Mouse (Mus musculus) heart, embryonic 16.5 days (tissue): ENCODE measurements around the gene 1700009N14Rik. TPM values are rescaled to one million over a fixed set of nuclear protein-coding genes. Genes with fewer than 3 reads are reported as not detected.
A peak's percentile ranks its signal among the peaks of the same experiment; 100 is the strongest.

Source experiments
- ATAC-seq: fragments of 200-750 bp; cut with Nextera tagmentation; replicated peaks from 2 replicates; pipeline ENCODE4 v1.8.0; 2017; ENCODE audit warnings: moderate number of reproducible peaks; ENCODE audit not compliant: insufficient read depth, low FRiP score; ENCODE audit errors: extremely low read depth
- H3K27ac ChIP-seq: fragments of 300-500 bp; sonication (generic); 2 replicates; pipeline ENCODE4 v1.5.1; 2014; ENCODE audit warnings: mild to moderate bottlenecking, low read length, control low read depth, moderate library complexity
- H3K27me3 ChIP-seq: fragments of 300-500 bp; sonication (generic); 2 replicates; pipeline ENCODE4 v1.6.1; 2014; ENCODE audit warnings: low read length, mixed read lengths; ENCODE audit not compliant: control insufficient read depth, insufficient read depth
- H3K36me3 ChIP-seq: fragments of 300-500 bp; sonication (generic); 2 replicates; pipeline ENCODE4 v1.6.1; 2014; ENCODE audit not compliant: control insufficient read depth, insufficient read depth
- H3K4me1 ChIP-seq: fragments of 300-500 bp; sonication (generic); 2 replicates; pipeline ENCODE4 v1.6.1; 2014; ENCODE audit warnings: low read length, mixed read lengths; ENCODE audit not compliant: control insufficient read depth, insufficient read depth
- H3K4me2 ChIP-seq: fragments of 300-500 bp; sonication (generic); 2 replicates; pipeline ENCODE4 v1.6.1; 2014; ENCODE audit warnings: low read depth, mild to moderate bottlenecking, control low read depth, low read length
- H3K4me3 ChIP-seq: fragments of 300-500 bp; sonication (generic); 2 replicates; pipeline ENCODE4 v1.5.1; 2014; ENCODE audit warnings: mild to moderate bottlenecking, control low read depth, low read length
- H3K9ac ChIP-seq: fragments of 300-500 bp; sonication (generic); 2 replicates; pipeline ENCODE4 v1.6.1; 2014; ENCODE audit warnings: low read length, control low read depth
- H3K9me3 ChIP-seq: fragments of 300-500 bp; sonication (generic); replicated peaks from 2 replicates; pipeline ENCODE4 v1.6.1; 2016; ENCODE audit warnings: low read length; ENCODE audit not compliant: control insufficient read depth
- WGBS: fragments of 180-500 bp; shearing (Covaris S2); extraction: QIAGEN DNeasy Blood & Tissue Kit; methylation state at CpG from one replicate; pipeline ENCODE4 v1.1.7; 2014; 5-methylcytosine and 5-hydroxymethylcytosine counted together
- polyA plus RNA-seq: library from polyadenylated mRNA; unstranded; fragments of >200 nt; fragmentation: Nextera tagmentation; extraction: Ambion mirVana; gene quantifications from 2 replicates; pipeline ENCODE4 v1.2.1, GENCODE M21; 2015

The 1700009N14Rik gene
- polyA plus RNA-seq: 0.11 TPM in 1 of 2 replicates, not detected in the other

GRCm38 (mm10) chr4:39450069-39450468 lies at the start of gene 1700009N14Rik:
Gene 1700009N14Rik (plus strand): TSS chr4:39450295.
- Histone ChIP-seq H3K4me2 (no peak within 1 kb of the TSS), H3K27me3 (no peaks in the 10 kb centered on the region), H3K36me3 (no peaks in the 10 kb centered on the region), H3K4me3 (no peak within 1 kb of the TSS), H3K9me3 (no peaks in the 10 kb centered on the region), H3K27ac (no peak within 1 kb of the TSS), H3K4me1 (no peaks in the 10 kb centered on the region), H3K9ac (no peak within 1 kb of the TSS)
- 59% methylated on average over 3 of the region's 3 CpGs for WGBS
- no peak for ATAC-seq

GRCm38 (mm10) chr4:39437870-39438367 lies 12.2 kb upstream of the 1700009N14Rik start:
- Histone ChIP-seq H3K4me3 (no peak overlapping the region), H3K36me3 (no peaks in the 10 kb centered on the region), H3K4me1 (no peaks in the 10 kb centered on the region), H3K4me2 (no peak overlapping the region), H3K9me3 (no peaks in the 10 kb centered on the region), H3K9ac (no peak overlapping the region), H3K27me3 (no peaks in the 10 kb centered on the region), H3K27ac (no peak overlapping the region)
- ATAC-seq: no peak
- WGBS: 75% methylated on average over 2 of the region's 2 CpGs

- Histone ChIP-seq H3K4me2 (no peak overlapping the region), H3K4me1 (no peaks in the 10 kb centered on the region), H3K27ac (no peak overlapping the region), H3K4me3 (no peak overlapping the region), H3K9me3 (no peaks in the 10 kb centered on the region), H3K9ac (no peak overlapping the region), H3K36me3 (no peaks in the 10 kb centered on the region), H3K27me3 (no peaks in the 10 kb centered on the region)
- 84% methylated on average over 2 of the region's 2 CpGs for WGBS
- ATAC-seq: no peak
Measured at GRCm38 (mm10) chr4:39474291-39474690, 24.2 kb downstream of the 1700009N14Rik start.

- no peaks in the 10 kb centered on the region for H3K27me3 ChIP-seq
- no peak overlapping the region for H3K9ac ChIP-seq
- peaks cover 3% of the 10 kb centered on the region; the same call in 1 of the 2 replicates for H3K4me1 ChIP-seq
- H3K4me3 ChIP-seq: no peak overlapping the region
- 26% methylated on average over 8 of the region's 8 CpGs for WGBS
- H3K27ac ChIP-seq: no peak overlapping the region
- no peaks in the 10 kb centered on the region for H3K9me3 ChIP-seq
- no peak overlapping the region for H3K4me2 ChIP-seq
- ATAC-seq: peak; percentile 75; the same call in 1 of the 2 replicates
- H3K36me3 ChIP-seq: no peaks in the 10 kb centered on the region
Measured at GRCm38 (mm10) chr4:39486393-39486792, 36.3 kb downstream of the 1700009N14Rik start.

GRCm38 (mm10) chr4:39493596-39493995 lies 43.5 kb downstream of the 1700009N14Rik start:
- Histone ChIP-seq H3K4me2 (no peak overlapping the region), H3K27ac (no peak overlapping the region), H3K9ac (no peak overlapping the region), H3K4me1 (no peaks in the 10 kb centered on the region), H3K27me3 (no peaks in the 10 kb centered on the region), H3K9me3 (no peaks in the 10 kb centered on the region), H3K36me3 (no peaks in the 10 kb centered on the region), H3K4me3 (no peak overlapping the region)
- ATAC-seq: no peak
- WGBS: 53% methylated on average over 1 of the region's 1 CpGs

- no peaks in the 10 kb centered on the region for H3K9me3 ChIP-seq
- WGBS: 87% methylated on average over 1 of the region's 1 CpGs
- no peaks in the 10 kb centered on the region for H3K4me1 ChIP-seq
- no peak overlapping the region for H3K9ac ChIP-seq
- H3K27me3 ChIP-seq: no peaks in the 10 kb centered on the region
- no peak for ATAC-seq
- H3K4me3 ChIP-seq: no peak overlapping the region
- H3K27ac ChIP-seq: no peak overlapping the region
- no peaks in the 10 kb centered on the region for H3K36me3 ChIP-seq
- no peak overlapping the region for H3K4me2 ChIP-seq
Measured at GRCm38 (mm10) chr4:39495875-39496274, 45.8 kb downstream of the 1700009N14Rik start.
